Mouse (Mus musculus): Measurements from ENCODE around the gene Chst12. TPM values are rescaled to one million over a fixed set of nuclear protein-coding genes. Genes with fewer than 3 reads are reported as not detected.

The Chst12 gene
- polyA plus RNA-seq (2014; fragmentation: Illumina TruSeq; extraction: RNeasy Lipid Tissue Mini Kit (QIAGEN cat#74804); ENCODE audit: insufficient read depth, low read depth, low replicate concordance), result 21.9 TPM

DNA sequence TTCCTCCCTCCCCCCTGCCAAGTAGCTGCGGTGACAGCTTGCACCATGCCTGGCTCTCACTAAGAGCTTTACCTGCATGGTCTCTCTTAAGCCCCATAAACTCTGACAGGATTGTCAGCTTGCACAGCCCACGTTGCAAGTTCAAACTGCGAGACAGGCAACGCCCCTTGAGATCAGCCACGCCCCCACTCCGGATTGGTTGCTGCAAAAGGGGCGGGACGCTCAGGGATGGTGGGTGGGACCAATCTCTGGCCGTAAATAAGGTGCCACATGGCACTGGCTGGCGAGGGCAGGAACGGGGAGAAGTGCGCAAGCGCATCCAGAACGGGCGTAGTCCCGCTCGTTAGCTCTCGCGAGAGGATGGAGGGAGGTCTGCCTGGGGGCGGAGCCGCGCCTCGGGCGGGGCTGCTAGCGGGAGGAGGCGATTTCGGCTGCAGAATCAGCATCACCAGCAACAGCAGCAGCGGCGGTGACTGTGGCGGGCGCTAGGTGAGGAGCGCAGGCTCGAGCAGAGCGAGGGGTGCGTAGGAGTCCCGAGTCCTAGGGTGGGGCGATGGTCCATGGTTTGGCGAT, at the start of gene Chst12:
Gene Chst12, plus strand, starts transcription at position 343 of the 573 bp plus-strand sequence.

DNA sequence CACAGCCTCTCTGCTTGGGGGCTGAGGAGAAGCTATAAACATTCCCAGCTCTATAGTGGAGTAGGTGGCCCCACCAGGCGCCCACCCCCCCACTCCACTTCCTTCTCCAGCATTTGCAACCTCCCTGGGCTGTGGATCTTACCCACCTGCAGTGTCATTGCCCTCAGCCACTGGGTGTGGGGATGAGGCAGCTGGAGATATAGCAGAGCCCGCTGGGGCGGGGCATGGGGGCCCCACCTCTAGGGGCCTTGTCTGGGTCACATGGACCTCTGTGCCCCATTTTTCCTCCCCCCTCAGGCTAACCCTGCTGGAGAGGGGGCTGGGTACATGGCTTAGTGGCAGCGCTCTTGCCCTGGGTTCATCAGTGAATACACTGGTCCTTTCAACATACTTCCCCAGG, 59.5 kb downstream of the Chst12 start, which contains the start of gene Grifin:
Gene Grifin, minus strand, starts transcription at position 176 of the 400 bp plus-strand sequence.

Other genes starting within 250 kb of the Chst12 start
- gene Mad1l1, start 184.0 kb upstream of the Chst12 start, polyA plus RNA-seq (2014; fragmentation: Illumina TruSeq; extraction: RNeasy Lipid Tissue Mini Kit (QIAGEN cat#74804); ENCODE audit: insufficient read depth, low read depth, low replicate concordance), result 6.7 TPM
- gene Nudt1, start 183.9 kb upstream of the Chst12 start, polyA plus RNA-seq (2014; fragmentation: Illumina TruSeq; extraction: RNeasy Lipid Tissue Mini Kit (QIAGEN cat#74804); ENCODE audit: insufficient read depth, low read depth, low replicate concordance), result 19.1 TPM
- gene Mrm2, start 173.7 kb upstream of the Chst12 start, polyA plus RNA-seq (2014; fragmentation: Illumina TruSeq; extraction: RNeasy Lipid Tissue Mini Kit (QIAGEN cat#74804); ENCODE audit: insufficient read depth, low read depth, low replicate concordance), result 7.8 TPM
- 18.7 TPM for gene Snx8, start 116.3 kb upstream of the Chst12 start, polyA plus RNA-seq (2014; fragmentation: Illumina TruSeq; extraction: RNeasy Lipid Tissue Mini Kit (QIAGEN cat#74804); ENCODE audit: insufficient read depth, low read depth, low replicate concordance)
- gene Eif3b, start 86.2 kb upstream of the Chst12 start, polyA plus RNA-seq (2014; fragmentation: Illumina TruSeq; extraction: RNeasy Lipid Tissue Mini Kit (QIAGEN cat#74804); ENCODE audit: insufficient read depth, low read depth, low replicate concordance), result 95.9 TPM
- gene Gm4869, start 59.9 kb upstream of the Chst12 start, polyA plus RNA-seq (2014; fragmentation: Illumina TruSeq; extraction: RNeasy Lipid Tissue Mini Kit (QIAGEN cat#74804); ENCODE audit: insufficient read depth, low read depth, low replicate concordance), result not detected
- gene Grifin, start 59.5 kb downstream of the Chst12 start, polyA plus RNA-seq (2014; fragmentation: Illumina TruSeq; extraction: RNeasy Lipid Tissue Mini Kit (QIAGEN cat#74804); ENCODE audit: insufficient read depth, low read depth, low replicate concordance), result not detected
- 40.2 TPM for gene Lfng, start 101.8 kb downstream of the Chst12 start, polyA plus RNA-seq (2014; fragmentation: Illumina TruSeq; extraction: RNeasy Lipid Tissue Mini Kit (QIAGEN cat#74804); ENCODE audit: insufficient read depth, low read depth, low replicate concordance)
- gene Ttyh3, start 143.5 kb downstream of the Chst12 start, polyA plus RNA-seq (2014; fragmentation: Illumina TruSeq; extraction: RNeasy Lipid Tissue Mini Kit (QIAGEN cat#74804); ENCODE audit: insufficient read depth, low read depth, low replicate concordance), result 18.1 TPM
- gene Iqce, start 196.8 kb downstream of the Chst12 start, polyA plus RNA-seq (2014; fragmentation: Illumina TruSeq; extraction: RNeasy Lipid Tissue Mini Kit (QIAGEN cat#74804); ENCODE audit: insufficient read depth, low read depth, low replicate concordance), result 8.5 TPM
- gene Brat1, start 199.5 kb downstream of the Chst12 start, polyA plus RNA-seq (2014; fragmentation: Illumina TruSeq; extraction: RNeasy Lipid Tissue Mini Kit (QIAGEN cat#74804); ENCODE audit: insufficient read depth, low read depth, low replicate concordance), result 6.4 TPM
- gene Amz1, start 218.6 kb downstream of the Chst12 start, polyA plus RNA-seq (2014; fragmentation: Illumina TruSeq; extraction: RNeasy Lipid Tissue Mini Kit (QIAGEN cat#74804); ENCODE audit: insufficient read depth, low read depth, low replicate concordance), result 7.7 TPM